Mouse (Mus musculus) heart, embryonic 10.5 days (tissue): Measurements from ENCODE around the gene Gls2. TPM values are rescaled to one million over a fixed set of nuclear protein-coding genes. Genes with fewer than 3 reads are reported as not detected.

Source experiments
- DNase-seq: peaks from one replicate; pipeline ENCODE4 v3.0.0-alpha.2; 2017; ENCODE audit warnings: low spot score
- H3K27ac ChIP-seq: fragments of 300-500 bp; sonication (generic); 2 replicates; pipeline ENCODE4 v1.5.1; 2016; ENCODE audit warnings: mild to moderate bottlenecking
- H3K27me3 ChIP-seq: fragments of 300-500 bp; sonication (generic); 2 replicates; pipeline ENCODE4 v1.6.1; 2016; ENCODE audit warnings: mild to moderate bottlenecking; ENCODE audit not compliant: poor library complexity, insufficient read depth, severe bottlenecking
- H3K36me3 ChIP-seq: fragments of 300-500 bp; sonication (generic); 2 replicates; pipeline ENCODE4 v1.6.1; 2016; ENCODE audit warnings: mild to moderate bottlenecking, moderate library complexity
- H3K4me1 ChIP-seq: fragments of 300-500 bp; sonication (generic); 2 replicates; pipeline ENCODE4 v1.6.1; 2016; ENCODE audit warnings: mild to moderate bottlenecking
- H3K4me3 ChIP-seq: fragments of 300-500 bp; sonication (generic); 2 replicates; pipeline ENCODE4 v1.5.1; 2016; ENCODE audit warnings: mild to moderate bottlenecking, moderate library complexity
- H3K9me3 ChIP-seq: fragments of 300-500 bp; sonication (generic); 2 replicates; pipeline ENCODE4 v1.6.1; 2016; ENCODE audit warnings: mild to moderate bottlenecking, moderate library complexity
- WGBS: fragments of 180-500 bp; shearing (Covaris S2); methylation state at CpG from one replicate; pipeline ENCODE4 v1.1.7; 2016; 5-methylcytosine and 5-hydroxymethylcytosine counted together
- polyA plus RNA-seq: library from polyadenylated mRNA; unstranded; fragments of >200 nt; fragmentation: Nextera tagmentation; extraction: Ambion mirVana; gene quantifications from 2 replicates; pipeline ENCODE4 v1.2.1, GENCODE M21; 2016

Gene Gls2
- polyA plus RNA-seq, 1 experiment from 2014 or later = 1.1 TPM

DNA sequence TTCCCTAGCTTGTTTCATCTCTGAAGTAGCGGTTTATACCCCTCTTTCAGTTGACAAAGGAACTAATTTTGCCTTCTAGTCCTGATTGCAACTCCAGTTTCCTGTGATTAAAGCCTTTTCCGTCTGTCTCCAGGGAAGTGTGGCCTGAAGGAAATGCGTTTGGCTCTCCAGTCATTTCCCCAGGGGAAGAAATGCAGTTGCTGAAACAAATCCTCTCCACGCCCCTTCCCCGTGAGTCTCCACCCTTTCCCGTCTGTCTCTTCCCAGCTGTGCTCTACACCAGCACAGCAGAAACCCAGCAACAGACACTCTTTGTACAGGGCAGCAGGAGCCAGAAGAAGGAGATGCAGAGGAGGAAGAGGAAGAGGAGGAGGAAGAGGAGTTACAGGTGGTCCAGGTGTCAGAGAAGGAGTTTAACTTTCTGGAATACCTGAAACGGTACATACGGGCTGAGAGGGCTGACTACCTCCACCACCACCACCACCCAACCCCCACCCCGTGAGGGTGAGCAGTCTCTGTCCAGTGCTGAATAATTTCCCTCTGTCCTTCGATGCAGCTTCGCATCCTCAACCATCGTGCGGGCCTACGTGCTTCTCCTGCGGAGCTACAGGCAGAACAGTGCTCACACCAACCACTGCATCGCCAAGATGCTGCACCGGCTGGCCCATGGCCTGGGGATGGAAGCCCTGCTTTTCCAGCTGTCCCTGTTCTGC is 52.9 kb downstream of the Gls2 start:
- H3K36me3 ChIP-seq = peaks cover 100% of the 10 kb centered on the region
- no peak for DNase-seq
- H3K27me3 ChIP-seq = no peaks in the 10 kb centered on the region
- H3K4me3 ChIP-seq = no peak overlapping the region
- WGBS = 79% methylated on average over 17 of the region's 17 CpGs
- H3K27ac ChIP-seq = peak overlapping the region; percentile 24; the same call in 1 of the 2 replicates
- 0 out of 2 replicates have a peak, but pooled peaks cover 6% of the 10 kb centered on the region for H3K4me1 ChIP-seq
- no peaks in the 10 kb centered on the region for H3K9me3 ChIP-seq

DNA sequence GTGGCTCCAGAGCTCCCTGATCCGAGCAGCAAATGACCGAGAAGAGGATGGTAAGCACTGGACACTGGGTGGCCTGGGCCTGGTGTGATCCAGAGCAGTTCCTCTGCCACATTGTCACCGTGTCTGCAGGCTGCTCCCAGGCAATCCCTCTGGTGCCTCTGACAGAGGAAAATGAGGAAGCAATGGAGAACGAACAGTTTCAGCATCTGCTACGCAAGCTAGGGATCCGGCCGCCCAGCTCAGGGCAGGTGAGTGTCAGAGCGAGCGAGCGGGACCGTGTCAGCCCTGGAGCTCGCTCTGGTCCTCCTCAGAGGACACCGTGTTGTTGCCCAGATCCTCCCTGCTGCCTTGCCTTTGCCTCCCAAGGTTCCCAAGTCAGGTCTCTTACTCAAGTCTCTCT is 56.3 kb downstream of the Gls2 start:
- H3K4me1 ChIP-seq = 0 out of 2 replicates have a peak, but pooled peaks cover 6% of the 10 kb centered on the region
- H3K4me3 ChIP-seq = no peak overlapping the region
- no peak for DNase-seq
- H3K27me3 ChIP-seq = no peaks in the 10 kb centered on the region
- 96% methylated on average over 13 of the region's 13 CpGs for WGBS
- H3K9me3 ChIP-seq = no peaks in the 10 kb centered on the region
- H3K36me3 ChIP-seq = peaks cover 78% of the 10 kb centered on the region
- H3K27ac ChIP-seq = no peak overlapping the region

DNA sequence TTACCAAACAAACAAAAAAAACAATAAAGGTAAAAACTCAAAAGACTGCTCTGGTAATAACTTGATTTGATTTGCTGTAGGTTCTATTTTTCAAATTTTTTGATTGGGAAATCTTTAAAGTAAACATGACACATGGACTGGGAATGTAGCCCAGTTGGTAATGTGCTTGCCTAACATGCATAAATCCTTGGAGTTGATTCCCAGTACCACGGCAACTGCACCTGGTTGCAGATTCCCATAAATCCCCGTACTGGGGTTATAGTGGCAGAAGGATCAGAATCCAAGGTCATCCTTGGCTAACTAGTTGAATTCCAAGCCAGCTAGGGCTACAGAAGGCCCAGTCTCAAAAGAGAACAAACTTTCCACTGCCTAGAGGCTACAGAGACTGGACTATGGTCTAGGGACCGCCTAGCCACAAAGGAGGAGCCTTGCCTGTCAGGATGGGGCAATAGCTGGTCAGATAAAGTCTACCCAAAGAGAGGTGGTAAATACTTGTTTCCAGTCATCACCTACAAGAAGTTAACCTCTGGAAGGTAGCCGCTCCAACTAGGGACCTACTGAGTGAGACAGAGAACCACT is 59.5 kb downstream of the Gls2 start, which contains the start of gene Apon:
Gene Apon (plus strand): TSS at position 420 of the 579 bp plus-strand sequence.
- 85% methylated on average over 4 of the region's 4 CpGs for WGBS
- Histone ChIP-seq H3K27ac (no peak within 1 kb of the TSS), H3K4me1 (no peaks in the 10 kb centered on the region), H3K36me3 (peaks cover 46% of the 10 kb centered on the region), H3K27me3 (no peaks in the 10 kb centered on the region), H3K9me3 (no peaks in the 10 kb centered on the region), H3K4me3 (no peak within 1 kb of the TSS)
- DNase-seq = no peak

DNA sequence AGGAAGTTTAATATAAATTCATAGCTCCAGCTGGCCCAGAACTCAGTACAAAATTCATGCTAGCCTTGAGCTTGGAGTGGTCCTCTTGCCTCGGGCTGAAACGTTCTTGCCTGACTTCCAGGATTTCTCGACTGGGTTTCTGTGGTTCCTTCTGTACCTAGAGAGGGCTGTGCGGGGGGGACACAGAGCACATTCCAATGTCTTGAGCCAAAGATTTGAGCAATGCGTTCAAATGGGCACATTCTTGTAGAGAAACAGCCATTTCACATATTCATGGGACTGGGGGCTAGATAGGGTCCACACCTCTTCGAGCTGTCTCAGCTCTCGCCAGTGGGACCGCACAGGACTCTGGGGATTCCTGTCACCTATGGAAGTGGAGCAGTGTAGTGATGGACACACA is 61.7 kb downstream of the Gls2 start:
- Histone ChIP-seq H3K9me3 (no peaks in the 10 kb centered on the region), H3K36me3 (peaks cover 24% of the 10 kb centered on the region), H3K27me3 (no peaks in the 10 kb centered on the region), H3K27ac (no peak overlapping the region), H3K4me1 (no peaks in the 10 kb centered on the region), H3K4me3 (no peak overlapping the region)
- no peak for DNase-seq
- 82% methylated on average over 8 of the region's 8 CpGs for WGBS

DNA sequence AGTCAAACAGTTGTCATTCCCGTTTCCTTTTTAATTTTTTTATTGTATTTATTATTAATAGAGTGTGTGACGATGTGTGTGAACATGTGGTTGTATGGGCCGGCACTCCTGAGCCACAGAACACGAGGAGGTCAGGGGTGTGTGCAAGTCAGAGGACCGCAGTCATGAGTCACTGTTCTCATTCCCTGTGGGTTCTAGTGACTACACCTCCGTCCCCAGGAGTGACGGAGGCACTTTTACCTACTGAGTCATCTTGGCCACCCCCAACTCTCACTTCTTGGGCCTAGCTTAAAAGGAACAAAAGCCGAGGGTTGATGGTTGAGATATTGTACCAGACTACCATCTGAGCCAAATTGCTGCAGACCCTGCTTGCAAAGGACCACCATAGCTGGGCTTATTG is 62.1 kb downstream of the Gls2 start:
- no peak overlapping the region for H3K27ac ChIP-seq
- no peak overlapping the region for H3K4me3 ChIP-seq
- no peaks in the 10 kb centered on the region for H3K9me3 ChIP-seq
- 82% methylated on average over 8 of the region's 8 CpGs for WGBS
- no peaks in the 10 kb centered on the region for H3K4me1 ChIP-seq
- no peak for DNase-seq
- no peaks in the 10 kb centered on the region for H3K27me3 ChIP-seq
- peaks cover 20% of the 10 kb centered on the region for H3K36me3 ChIP-seq

DNA sequence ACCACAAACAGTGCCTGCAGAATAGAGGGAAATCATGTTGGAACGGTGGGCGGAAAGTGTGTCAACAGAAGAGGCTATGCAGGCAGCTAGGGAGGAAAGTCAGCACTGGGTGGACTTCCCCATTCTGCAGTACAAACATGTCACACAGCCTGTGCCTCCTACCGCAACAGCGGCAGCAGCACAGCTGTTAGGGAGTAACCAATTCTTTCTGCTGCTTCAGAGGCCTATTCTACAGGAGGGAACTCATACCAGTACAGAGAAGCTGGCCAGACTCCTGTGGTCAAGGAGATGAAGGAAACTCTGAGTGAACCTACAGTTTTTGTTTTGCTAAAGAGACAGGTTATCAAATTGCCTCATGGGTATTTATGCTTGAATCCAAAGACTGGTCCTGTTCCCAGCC is 64.7 kb downstream of the Gls2 start:
- 71% methylated on average over 4 of the region's 4 CpGs for WGBS

More for the DNA sequence above, 64.7 kb downstream of the Gls2 start:
- Histone ChIP-seq H3K27ac (no peak overlapping the region), H3K9me3 (no peaks in the 10 kb centered on the region), H3K36me3 (no peaks in the 10 kb centered on the region), H3K4me3 (no peak overlapping the region), H3K27me3 (no peaks in the 10 kb centered on the region), H3K4me1 (no peaks in the 10 kb centered on the region)
- DNase-seq = no peak

Other genes starting within 250 kb of the Gls2 start
- not detected in 2 replicates for gene Hsd17b6, start 186.8 kb upstream of the Gls2 start, polyA plus RNA-seq
- 66.7 and 80.5 TPM in 2 replicates for gene Prim1, start 179.3 kb upstream of the Gls2 start, polyA plus RNA-seq
- gene Naca, start 158.9 kb upstream of the Gls2 start, polyA plus RNA-seq = 639 and 790 TPM in 2 replicates
- gene Ptges3, start 135.5 kb upstream of the Gls2 start, polyA plus RNA-seq = 403 and 465 TPM in 2 replicates
- gene Atp5b, start 111.2 kb upstream of the Gls2 start, polyA plus RNA-seq = 3,536 and 4,735 TPM in 2 replicates
- 10.1 and 12.0 TPM in 2 replicates for gene Baz2a, start 102.9 kb upstream of the Gls2 start, polyA plus RNA-seq
- gene Rbms2, start 14.2 kb upstream of the Gls2 start, polyA plus RNA-seq = 32.5 and 38.6 TPM in 2 replicates
- gene Spryd4, start 17.4 kb downstream of the Gls2 start, polyA plus RNA-seq = 37.9 and 41.9 TPM in 2 replicates
- gene Mip, start 31.4 kb downstream of the Gls2 start, polyA plus RNA-seq = not detected in 2 replicates
- 48.1 and 69.3 TPM in 2 replicates for gene Timeless, start 37.6 kb downstream of the Gls2 start, polyA plus RNA-seq
- gene Apon, start 59.6 kb downstream of the Gls2 start, polyA plus RNA-seq = 0.18 and 0.23 TPM in 2 replicates
- gene Apof, start 74.2 kb downstream of the Gls2 start, polyA plus RNA-seq = 0.11 and 3.9 TPM in 2 replicates
- gene Stat2, start 76.1 kb downstream of the Gls2 start, polyA plus RNA-seq = 10.8 and 11.0 TPM in 2 replicates
- gene Il23a, start 104.3 kb downstream of the Gls2 start, polyA plus RNA-seq = 0.25 and 0.48 TPM in 2 replicates
- 29.9 and 31.4 TPM in 2 replicates for gene Pan2, start 108.9 kb downstream of the Gls2 start, polyA plus RNA-seq
- 220 and 255 TPM in 2 replicates for gene Cnpy2, start 128.0 kb downstream of the Gls2 start, polyA plus RNA-seq
- 347 and 474 TPM in 2 replicates for gene Cs, start 143.3 kb downstream of the Gls2 start, polyA plus RNA-seq
- gene Coq10a, start 174.5 kb downstream of the Gls2 start, polyA plus RNA-seq = 9.7 and 10.7 TPM in 2 replicates
- 10.9 and 12.7 TPM in 2 replicates for gene Ankrd52, start 182.7 kb downstream of the Gls2 start, polyA plus RNA-seq
- 0.07 and 2.4 TPM in 2 replicates for gene Slc39a5, start 206.8 kb downstream of the Gls2 start, polyA plus RNA-seq
- gene Nabp2, start 217.0 kb downstream of the Gls2 start, polyA plus RNA-seq = 76.5 and 87.9 TPM in 2 replicates
- gene Rnf41, start 217.2 kb downstream of the Gls2 start, polyA plus RNA-seq = 31.0 and 34.3 TPM in 2 replicates